Mouse (Mus musculus) skeletal muscle tissue, adult 2 months (tissue): ENCODE results near the gene Gm10486.
"Not testable (repeated sequence)": the region's sequence is repeated elsewhere in the genome, so short reads cannot be mapped to it uniquely, and the experiment has no call there.

Source experiments
- DNase-seq: peaks from one replicate; pipeline ENCODE4 v3.0.0-alpha.2; 2012; ENCODE audit warnings: low read depth, low spot score

Gene Gm10486

GRCm38 (mm10) chrX:35067084-35067483 is at the start of gene Gm10486:
Gene Gm10486, plus strand, starts transcription at chrX:35067384.
- not testable (repeated sequence) for DNase-seq
